Mouse (Mus musculus): ENCODE measurements around the gene Slc26a3. TPM values are rescaled to one million over a fixed set of nuclear protein-coding genes. Genes with fewer than 3 reads are reported as not detected.

The Slc26a3 gene
- total and polyA plus RNA-seq, 2 experiments from 2014 or later, result 0.72 to 1.9 TPM

DNA sequence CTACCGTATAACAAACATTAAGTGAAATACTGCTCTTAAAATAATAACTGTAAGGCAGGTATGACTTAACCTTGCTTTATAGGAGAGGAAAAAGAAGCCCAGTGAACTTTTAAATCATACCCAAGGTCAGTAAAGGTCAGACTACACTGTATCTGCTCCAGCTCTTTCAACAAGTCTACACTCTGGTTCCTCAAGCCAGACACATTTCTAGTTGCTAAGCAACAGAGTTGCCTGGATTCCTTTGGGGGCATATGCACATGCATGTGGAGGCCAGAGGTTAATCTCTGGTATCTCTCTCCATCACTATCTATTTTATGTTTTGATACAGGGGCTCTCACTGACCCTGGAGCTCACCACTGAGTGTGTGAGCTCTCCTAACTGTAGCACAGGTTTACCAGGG, 21.6 kb upstream of the Slc26a3 start:
- WGBS, result 81% methylated on average over 1 of the region's 1 CpGs
- peak; percentile 80 for ATAC-seq (ENCODE audit: insufficient read depth, low read depth)
- no peak overlapping the region for H3K9ac ChIP-seq (replicated peaks; ENCODE audit: low read depth, low read length)

DNA sequence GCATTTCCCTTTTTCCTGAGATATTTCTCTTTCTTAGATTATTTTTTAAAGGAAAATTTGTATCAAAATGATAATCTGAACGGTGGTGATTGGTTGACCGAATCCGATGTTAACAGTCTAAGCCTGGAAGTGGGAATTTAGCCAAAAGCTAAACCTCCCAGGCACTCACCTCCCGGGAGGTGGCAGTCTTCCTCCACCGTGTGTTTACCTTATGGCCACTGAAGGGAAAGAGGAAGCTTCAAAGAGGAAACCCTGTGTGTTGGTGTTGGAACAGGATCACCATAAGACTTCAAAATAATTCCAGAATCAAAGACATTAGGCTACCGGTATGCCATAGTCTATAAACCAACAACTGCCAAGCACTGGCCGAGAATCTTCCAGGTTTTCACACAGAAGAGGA, 21.0 kb upstream of the Slc26a3 start:
- Histone ChIP-seq H3K27me3 (ENCODE audit: control insufficient read depth, insufficient read depth, low read length) (no peaks in the 10 kb centered on the region), H3K4me2 (ENCODE audit: low read depth, low read length) (no peak overlapping the region), H3K4me3 (ENCODE audit: low read depth, low read length) (no peak overlapping the region), H3K9ac (replicated peaks; ENCODE audit: low read depth, low read length) (no peak overlapping the region), H3K9me3 (replicated peaks; ENCODE audit: control insufficient read depth, low read length) (no peaks in the 10 kb centered on the region), H3K27ac (ENCODE audit: low read depth) (0 out of 2 replicates have a peak overlapping the region, but pooled peaks have one; percentile 20), H3K4me1 (ENCODE audit: control insufficient read depth, insufficient read depth) (no peaks in the 10 kb centered on the region; the same call in 1 of the 2 replicates), H3K36me3 (replicated peaks; ENCODE audit: control insufficient read depth, insufficient read depth, low read length) (no peaks in the 10 kb centered on the region)
- TF ChIP-seq EP300 (IDR thresholded peaks at IDR 0.05; ENCODE audit: low read depth) (no peak), CTCF (IDR thresholded peaks at IDR 0.05; ENCODE audit: low read depth) (peak; percentile 27)
- DNase-seq (ENCODE audit: low spot score) (no peak), ATAC-seq (ENCODE audit: insufficient read depth, low read depth) (no peak)
- WGBS, result 58% methylated on average over 7 of the region's 7 CpGs

More for the DNA sequence above, 21.6 kb upstream of the Slc26a3 start:
- Histone ChIP-seq H3K27me3 (ENCODE audit: control insufficient read depth, insufficient read depth, low read length) (no peaks in the 10 kb centered on the region), H3K4me1 (ENCODE audit: control insufficient read depth, insufficient read depth) (no peaks in the 10 kb centered on the region; the same call in 1 of the 2 replicates), H3K27ac (ENCODE audit: low read depth) (0 out of 2 replicates have a peak overlapping the region, but pooled peaks have one; percentile 20), H3K4me2 (ENCODE audit: low read depth, low read length) (no peak overlapping the region), H3K36me3 (replicated peaks; ENCODE audit: control insufficient read depth, insufficient read depth, low read length) (no peaks in the 10 kb centered on the region), H3K9me3 (replicated peaks; ENCODE audit: control insufficient read depth, low read length) (no peaks in the 10 kb centered on the region), H3K4me3 (ENCODE audit: low read depth, low read length) (no peak overlapping the region)
- TF ChIP-seq CTCF (IDR thresholded peaks at IDR 0.05; ENCODE audit: low read depth), result no peak
- TF ChIP-seq EP300 (IDR thresholded peaks at IDR 0.05; ENCODE audit: low read depth), result no peak
- peak; percentile 47 for DNase-seq (ENCODE audit: low spot score)

DNA sequence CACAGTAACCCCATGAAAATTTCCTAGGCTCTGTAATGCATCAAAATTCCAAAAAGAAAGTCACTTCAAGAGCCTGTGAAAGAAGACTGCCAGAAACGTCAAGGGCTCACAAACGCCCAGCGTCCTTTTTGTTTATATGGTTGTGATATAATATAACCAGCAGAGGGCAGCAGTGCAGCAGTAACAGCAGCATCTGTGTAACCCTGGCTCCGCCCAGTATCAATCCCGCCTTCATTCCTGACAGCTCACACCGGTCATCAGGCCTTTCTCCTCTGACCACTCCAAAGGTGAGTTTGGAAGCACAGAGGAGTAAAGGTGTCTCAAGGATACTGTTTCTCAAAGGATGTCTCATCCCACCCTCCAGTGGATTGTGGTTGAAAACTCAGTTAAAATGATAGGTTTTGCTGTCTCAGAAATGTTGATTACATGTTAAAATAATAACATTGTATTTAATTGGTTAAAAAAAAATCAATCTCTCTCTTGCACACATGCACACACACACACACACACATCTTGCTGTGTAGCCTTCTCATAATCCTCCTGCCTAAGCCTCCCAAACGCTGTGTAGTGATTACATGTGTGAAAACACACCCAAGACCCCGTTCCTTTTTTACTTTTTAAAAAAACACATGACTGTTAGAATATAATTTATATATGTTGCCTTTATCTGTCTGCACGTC, 15.9 kb upstream of the Slc26a3 start:
- no peak overlapping the region for H3K4me2 ChIP-seq (ENCODE audit: low read depth, low read length)

DNA sequence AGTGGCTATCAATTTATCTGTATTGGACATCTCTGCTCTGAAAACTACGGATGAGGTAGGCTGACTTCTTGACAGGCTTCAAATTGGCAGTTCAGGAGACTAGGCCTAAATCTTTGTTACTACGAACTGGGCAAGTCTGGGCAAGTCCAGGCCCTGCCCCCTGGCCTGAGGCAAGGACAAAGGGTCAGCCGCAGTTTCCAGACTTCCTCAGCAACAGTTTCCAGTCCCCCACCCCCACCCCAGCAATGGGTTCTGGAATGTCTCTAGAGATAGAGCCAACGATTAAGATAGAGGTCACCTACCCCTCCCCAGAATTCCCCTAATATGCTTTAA, 15.4 kb upstream of the Slc26a3 start:
- 51% methylated on average over 4 of the region's 4 CpGs for WGBS
- no peaks in the 10 kb centered on the region for H3K27me3 ChIP-seq (ENCODE audit: control insufficient read depth, insufficient read depth, low read length)
- peaks cover 7% of the 10 kb centered on the region; the same call in 1 of the 2 replicates for H3K4me1 ChIP-seq (ENCODE audit: control insufficient read depth, insufficient read depth)
- H3K9ac ChIP-seq (replicated peaks; ENCODE audit: low read depth, low read length), result no peak overlapping the region
- H3K9me3 ChIP-seq (replicated peaks; ENCODE audit: control insufficient read depth, low read length), result no peaks in the 10 kb centered on the region
- no peak for DNase-seq (ENCODE audit: low spot score)
- H3K4me2 ChIP-seq (ENCODE audit: low read depth, low read length), result no peak overlapping the region
- ATAC-seq (ENCODE audit: insufficient read depth, low read depth), result no peak
- no peak overlapping the region for H3K4me3 ChIP-seq (ENCODE audit: low read depth, low read length)
- no peaks in the 10 kb centered on the region for H3K36me3 ChIP-seq (replicated peaks; ENCODE audit: control insufficient read depth, insufficient read depth, low read length)
- no peak overlapping the region for H3K27ac ChIP-seq (ENCODE audit: low read depth)
- TF ChIP-seq EP300 (IDR thresholded peaks at IDR 0.05; ENCODE audit: low read depth) (no peak), CTCF (IDR thresholded peaks at IDR 0.05; ENCODE audit: low read depth) (no peak)

More for the DNA sequence above, 15.9 kb upstream of the Slc26a3 start:
- H3K4me3 ChIP-seq (ENCODE audit: low read depth, low read length), result no peak overlapping the region
- ATAC-seq (ENCODE audit: insufficient read depth, low read depth) (peak; percentile 66), DNase-seq (ENCODE audit: low spot score) (peak; percentile 82)
- 27% methylated on average over 9 of the region's 9 CpGs for WGBS
- no peaks in the 10 kb centered on the region for H3K27me3 ChIP-seq (ENCODE audit: control insufficient read depth, insufficient read depth, low read length)
- H3K9me3 ChIP-seq (replicated peaks; ENCODE audit: control insufficient read depth, low read length), result no peaks in the 10 kb centered on the region
- TF ChIP-seq EP300 (IDR thresholded peaks at IDR 0.05; ENCODE audit: low read depth) (no peak; the same call in 1 of the 2 replicates), CTCF (IDR thresholded peaks at IDR 0.05; ENCODE audit: low read depth) (peak; percentile 78)
- H3K36me3 ChIP-seq (replicated peaks; ENCODE audit: control insufficient read depth, insufficient read depth, low read length), result no peaks in the 10 kb centered on the region
- H3K4me1 ChIP-seq (ENCODE audit: control insufficient read depth, insufficient read depth), result peaks cover 7% of the 10 kb centered on the region; the same call in 1 of the 2 replicates
- H3K9ac ChIP-seq (replicated peaks; ENCODE audit: low read depth, low read length), result no peak overlapping the region; the same call in 1 of the 2 replicates
- H3K27ac ChIP-seq (ENCODE audit: low read depth), result no peak overlapping the region

DNA sequence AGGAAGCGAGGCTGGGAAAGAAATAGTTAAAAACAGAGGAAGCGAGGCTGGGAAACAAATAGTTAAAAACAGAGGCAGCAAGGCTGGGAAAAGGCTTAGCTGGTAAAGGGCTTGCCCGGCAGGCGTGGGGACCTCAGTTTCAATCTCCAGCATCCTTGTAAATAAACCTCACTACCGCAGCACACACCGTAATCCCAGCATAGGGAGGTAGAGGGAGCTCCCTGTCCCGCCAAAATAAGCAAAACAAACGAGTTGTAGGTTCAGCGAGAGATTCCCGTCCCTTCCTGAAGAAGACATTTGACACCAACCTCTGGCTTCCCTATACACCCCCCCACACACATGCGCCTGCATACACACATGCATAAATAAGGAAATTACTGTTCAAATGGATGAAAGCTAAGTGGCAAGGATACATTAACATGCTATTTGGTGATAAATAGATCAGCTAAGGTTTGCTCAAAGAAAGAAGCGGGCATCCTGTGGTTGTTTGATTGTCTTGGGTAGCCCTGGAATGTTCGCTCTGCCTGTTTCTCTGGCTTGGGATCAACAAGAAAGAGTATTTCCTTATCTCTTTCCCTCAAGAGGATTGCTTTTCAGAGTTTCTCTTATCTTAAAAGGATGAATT, 14.2 kb upstream of the Slc26a3 start:
- Histone ChIP-seq H3K27me3 (ENCODE audit: control insufficient read depth, insufficient read depth, low read length) (no peaks in the 10 kb centered on the region), H3K36me3 (replicated peaks; ENCODE audit: control insufficient read depth, insufficient read depth, low read length) (no peaks in the 10 kb centered on the region), H3K9ac (replicated peaks; ENCODE audit: low read depth, low read length) (no peak overlapping the region), H3K4me3 (ENCODE audit: low read depth, low read length) (peak overlapping the region; percentile 24), H3K4me2 (ENCODE audit: low read depth, low read length) (peak overlapping the region; percentile 53), H3K9me3 (replicated peaks; ENCODE audit: control insufficient read depth, low read length) (no peaks in the 10 kb centered on the region), H3K4me1 (ENCODE audit: control insufficient read depth, insufficient read depth) (peaks cover 7% of the 10 kb centered on the region; the same call in 1 of the 2 replicates), H3K27ac (ENCODE audit: low read depth) (no peak overlapping the region)
- ATAC-seq (ENCODE audit: insufficient read depth, low read depth) (peak; percentile 49; the same call in 1 of the 2 replicates), DNase-seq (ENCODE audit: low spot score) (peak; percentile 71)
- whole genome bisulfite sequencing, result 4% methylated on average over 13 of the region's 13 CpGs
- TF ChIP-seq CTCF (IDR thresholded peaks at IDR 0.05; ENCODE audit: low read depth), result peak; percentile 40; the same call in 1 of the 2 replicates
- no peak for TF ChIP-seq EP300 (IDR thresholded peaks at IDR 0.05; ENCODE audit: low read depth)
